7 mouse cellular contexts compared by ENCODE assay signal in the genomic region with DNA sequence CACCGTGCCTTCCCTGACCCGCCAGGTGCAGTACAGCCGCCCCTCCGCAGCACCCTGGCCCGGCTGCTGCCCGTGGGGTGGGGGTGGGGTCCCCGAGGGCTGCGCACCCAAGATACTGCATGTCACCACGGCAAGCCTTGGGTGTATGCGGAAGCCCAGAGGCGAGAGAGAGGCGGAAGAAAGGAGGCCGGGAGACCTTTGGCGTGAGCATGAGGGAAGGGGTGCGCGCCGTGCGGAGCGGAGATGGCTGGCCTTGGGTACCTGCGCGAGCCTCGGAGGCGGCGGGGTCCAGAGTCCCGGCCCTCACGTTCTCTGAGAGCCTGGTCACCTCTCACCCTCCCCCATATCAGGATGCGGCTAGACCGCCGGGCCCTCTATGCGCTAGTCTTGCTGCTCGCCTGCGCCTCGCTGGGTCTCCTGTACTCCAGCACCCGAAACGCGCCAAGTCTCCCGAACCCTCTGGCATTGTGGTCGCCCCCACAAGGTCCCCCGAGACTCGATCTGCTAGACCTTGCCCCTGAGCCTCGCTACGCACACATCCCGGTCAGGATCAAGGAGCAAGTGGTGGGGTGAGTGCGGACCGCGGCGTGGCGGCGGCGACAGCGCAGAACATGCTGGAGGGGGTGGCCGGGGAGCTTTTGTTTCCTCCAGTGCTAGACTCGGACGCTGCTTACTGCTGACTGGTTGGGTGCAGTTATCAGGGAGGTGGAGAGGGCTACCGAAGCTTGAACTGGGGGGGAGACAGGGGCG. TPM values are rescaled to one million over a fixed set of nuclear protein-coding genes. Genes with fewer than 3 reads are reported as not detected.
DNase-seq lines count a peak whose midpoint lies in the region; ATAC-seq and TF ChIP-seq lines count a peak whose summit lies in the region.

No protein-coding gene starts in this region.

- peaks cover 23% of the 10 kb centered on the region for H3K9me3 ChIP-seq in CH12.LX (replicated peaks; ENCODE audit: low read length)
- no peaks in the 10 kb centered on the region for H3K9me3 ChIP-seq in heart, embryonic 13.5 days
- no peaks in the 10 kb centered on the region for H3K9me3 ChIP-seq in limb, embryonic 12.5 days
- no peaks in the 10 kb centered on the region for H3K9me3 ChIP-seq in midbrain, embryonic 14.5 days (ENCODE audit: control insufficient read depth, low read length)
- no peaks in the 10 kb centered on the region for H3K9me3 ChIP-seq in stomach, embryonic 15.5 days

- peaks cover 12 to 20% of the 10 kb centered on the region in 2 experiments for H3K4me1 ChIP-seq in CH12.LX (ENCODE audit: control insufficient read depth in 1 of 2, insufficient read depth in 2 of 2)
- peaks cover 45% of the 10 kb centered on the region for H3K4me1 ChIP-seq in heart, embryonic 13.5 days
- H3K4me1 ChIP-seq in limb, embryonic 12.5 days (replicated peaks) = peaks cover 25% of the 10 kb centered on the region
- peaks cover 18% of the 10 kb centered on the region for H3K4me1 ChIP-seq in midbrain, embryonic 14.5 days (ENCODE audit: control insufficient read depth, insufficient read depth, low read length)
- H3K4me1 ChIP-seq in stomach, embryonic 15.5 days = peaks cover 26% of the 10 kb centered on the region

- no peak for ATAC-seq in heart, embryonic 13.5 days (ENCODE audit: extremely low read depth, insufficient number of reproducible peaks, low FRiP score, low TSS enrichment)
- peak; percentile 17; the same call in 1 of the 2 replicates for ATAC-seq in limb, embryonic 12.5 days (ENCODE audit: insufficient number of reproducible peaks, insufficient read depth, low FRiP score, low TSS enrichment, low read depth)
- peak; percentile 49 for ATAC-seq in midbrain, embryonic 14.5 days (ENCODE audit: low FRiP score, low TSS enrichment)
- peak; percentile 44 for ATAC-seq in stomach, embryonic 15.5 days (ENCODE audit: insufficient read depth, low FRiP score, low read depth)

- H3K27me3 ChIP-seq in CH12.LX (replicated peaks) = peaks cover 3% of the 10 kb centered on the region
- H3K27me3 ChIP-seq in heart, embryonic 13.5 days (replicated peaks) = peaks cover 83% of the 10 kb centered on the region
- peaks cover 81% of the 10 kb centered on the region for H3K27me3 ChIP-seq in limb, embryonic 12.5 days
- peaks cover 43% of the 10 kb centered on the region for H3K27me3 ChIP-seq in midbrain, embryonic 14.5 days (ENCODE audit: control insufficient read depth, insufficient read depth, low read length)
- peaks cover 50% of the 10 kb centered on the region for H3K27me3 ChIP-seq in stomach, embryonic 15.5 days (replicated peaks)

- TF ChIP-seq CTCF in CH12.LX (conservative IDR thresholded peaks at IDR 0.05 in 1 of 2, IDR thresholded peaks at IDR 0.05 in 1 of 2; ENCODE audit: low read depth in 2 of 2, low read length in 2 of 2) = no peak

- peak overlapping the region; percentile 27 for H3K27ac ChIP-seq in CH12.LX (ENCODE audit: insufficient read depth, low read depth)
- H3K27ac ChIP-seq in heart, embryonic 13.5 days (replicated peaks) = no peak overlapping the region
- H3K27ac ChIP-seq in limb, embryonic 12.5 days = no peak overlapping the region
- H3K27ac ChIP-seq in midbrain, embryonic 14.5 days (replicated peaks; ENCODE audit: low read depth, low read length) = peak overlapping the region; percentile 91
- peak overlapping the region; percentile 74 for H3K27ac ChIP-seq in stomach, embryonic 15.5 days

- peak; percentile 75 to 81 for DNase-seq in B cell, adult 2 months
- DNase-seq in CH12.LX (ENCODE audit: extremely low read depth) = no peak
- peak; percentile 68 for DNase-seq in cerebellum, adult 9-10 months
- peak; percentile 74 for DNase-seq in midbrain, embryonic 14.5 days

- no peak for TF ChIP-seq POLR2A in CH12.LX (IDR thresholded peaks at IDR 0.05; ENCODE audit: low read depth, low read length)

- in situ Hi-C loops in CH12.LX (cut with MboI; ENCODE audit: low pct_ligation_motif_present, low pct_unique_long_range_greater_than_20kb, low sequenced_read_pairs) = loop anchor here (5.0 kb wide), 1 partner anchor 39 kb away; no protein-coding TSS in a partner anchor

- no peak for TF ChIP-seq RAD21 in CH12.LX (IDR thresholded peaks at IDR 0.05; ENCODE audit: low read depth, low read length)

- peak overlapping the region; percentile 33 to 77 (median 51) for H3K4me3 ChIP-seq in CH12.LX (replicated peaks in 1 of 3; ENCODE audit: low read depth in 2 of 3, low read length in 2 of 3, poor library complexity in 1 of 3)
- H3K4me3 ChIP-seq in heart, embryonic 13.5 days = peak overlapping the region; percentile 66
- H3K4me3 ChIP-seq in limb, embryonic 12.5 days (replicated peaks) = peak overlapping the region; percentile 63
- peak overlapping the region; percentile 73 for H3K4me3 ChIP-seq in midbrain, embryonic 14.5 days (replicated peaks; ENCODE audit: low read depth, low read length)
- peak overlapping the region; percentile 57 for H3K4me3 ChIP-seq in stomach, embryonic 15.5 days (replicated peaks)

- peak overlapping the region; percentile 41 for H3K4me2 ChIP-seq in CH12.LX (ENCODE audit: insufficient read depth, low read depth, poor library complexity, severe bottlenecking)
- peak overlapping the region; percentile 100 for H3K4me2 ChIP-seq in heart, embryonic 13.5 days
- peak overlapping the region; percentile 100 for H3K4me2 ChIP-seq in limb, embryonic 12.5 days
- peak overlapping the region; percentile 93 for H3K4me2 ChIP-seq in midbrain, embryonic 14.5 days (ENCODE audit: low read length)
- peak overlapping the region; percentile 100 for H3K4me2 ChIP-seq in stomach, embryonic 15.5 days

- dilution Hi-C loops in CH12.LX (cut with MboI; ENCODE audit: extremely low pct_ligation_motif_present, extremely low pct_unique_long_range_greater_than_20kb, low sequenced_read_pairs) = no loop called here

- no peak for TF ChIP-seq EP300 in CH12.LX (IDR thresholded peaks at IDR 0.05; ENCODE audit: low read length)

- H3K79me2 ChIP-seq in CH12.LX (replicated peaks; ENCODE audit: control insufficient read depth, extremely low read depth, insufficient read depth, poor library complexity, severe bottlenecking) = no peaks in the 10 kb centered on the region; the same call in 1 of the 2 replicates

- H3K9ac ChIP-seq in CH12.LX (ENCODE audit: insufficient read depth, low read depth) = peak overlapping the region; percentile 69
- peak overlapping the region; percentile 80 for H3K9ac ChIP-seq in heart, embryonic 13.5 days
- H3K9ac ChIP-seq in limb, embryonic 12.5 days (replicated peaks) = peak overlapping the region; percentile 69
- H3K9ac ChIP-seq in midbrain, embryonic 14.5 days (replicated peaks; ENCODE audit: low read length) = peak overlapping the region; percentile 97
- peak overlapping the region; percentile 77 for H3K9ac ChIP-seq in stomach, embryonic 15.5 days

- peaks cover 0 to 3% of the 10 kb centered on the region in 2 experiments for H3K36me3 ChIP-seq in CH12.LX (replicated peaks in 1 of 2; ENCODE audit: control insufficient read depth in 1 of 2, insufficient read depth in 1 of 2, low read length in 1 of 2)
- no peaks in the 10 kb centered on the region for H3K36me3 ChIP-seq in heart, embryonic 13.5 days
- H3K36me3 ChIP-seq in limb, embryonic 12.5 days = no peaks in the 10 kb centered on the region
- H3K36me3 ChIP-seq in midbrain, embryonic 14.5 days (ENCODE audit: control insufficient read depth, insufficient read depth, low read length) = 0 out of 2 replicates have a peak, but pooled peaks cover 8% of the 10 kb centered on the region
- no peaks in the 10 kb centered on the region for H3K36me3 ChIP-seq in stomach, embryonic 15.5 days

- WGBS in heart, embryonic 13.5 days = 1% methylated on average over 54 of the region's 56 CpGs
- under 1% methylated on average over 56 of the region's 56 CpGs for WGBS in limb, embryonic 12.5 days
- WGBS in midbrain, embryonic 14.5 days = under 1% methylated on average over 56 of the region's 56 CpGs
- WGBS in stomach, embryonic 15.5 days = under 1% methylated on average over 56 of the region's 56 CpGs

RNA-seq across cellular contexts. Expression of gene B4galnt1, which starts 0.8 kb away (rescaled TPM):
- total RNA-seq in CH12.LX (2012; rRNA removed) (15.5 and 17.5 TPM in 2 replicates), CH12.LX (2014; rRNA removed) (0.74 and 0.98 TPM in 2 replicates)
- polyA plus RNA-seq in CH12.LX (2012; ENCODE audit: insufficient read length, low read depth) = 1.9 and 2.3 TPM in 2 replicates
- polyA plus RNA-seq in heart, embryonic 13.5 days (2015; fragmentation: Nextera tagmentation; extraction: Ambion mirVana) = 1.2 and 1.7 TPM in 2 replicates
- 4.3 and 5.0 TPM in 2 replicates for polyA plus RNA-seq in limb, embryonic 12.5 days (2016; fragmentation: Nextera tagmentation; extraction: Ambion mirVana)
- polyA plus RNA-seq in midbrain, embryonic 14.5 days (2014; fragmentation: Nextera tagmentation; extraction: Ambion mirVana) = 66.8 and 74.1 TPM in 2 replicates
- polyA plus RNA-seq in stomach, embryonic 15.5 days (2015; fragmentation: Nextera tagmentation; extraction: Ambion mirVana) = 29.4 and 31.4 TPM in 2 replicates

RNA-seq across cellular contexts. Expression of gene Slc26a10, which starts 14.6 kb away (rescaled TPM):
- total RNA-seq in CH12.LX (2012; rRNA removed) (1.2 and 1.7 TPM in 2 replicates), CH12.LX (2014; rRNA removed) (0.05 TPM in 2 replicates)
- polyA plus RNA-seq in CH12.LX (2012; ENCODE audit: insufficient read length, low read depth) = 0.16 and 0.44 TPM in 2 replicates
- 18.0 and 21.5 TPM in 2 replicates for polyA plus RNA-seq in heart, embryonic 13.5 days (2015; fragmentation: Nextera tagmentation; extraction: Ambion mirVana)
- polyA plus RNA-seq in limb, embryonic 12.5 days (2016; fragmentation: Nextera tagmentation; extraction: Ambion mirVana) = 3.4 and 3.5 TPM in 2 replicates
- 0.58 and 0.66 TPM in 2 replicates for polyA plus RNA-seq in midbrain, embryonic 14.5 days (2014; fragmentation: Nextera tagmentation; extraction: Ambion mirVana)
- 1.1 and 1.3 TPM in 2 replicates for polyA plus RNA-seq in stomach, embryonic 15.5 days (2015; fragmentation: Nextera tagmentation; extraction: Ambion mirVana)

RNA-seq across cellular contexts. Expression of gene Arhgef25, which starts 24.1 kb away (rescaled TPM):
- total RNA-seq in CH12.LX (2012; rRNA removed) (8.6 and 8.7 TPM in 2 replicates), CH12.LX (2014; rRNA removed) (3.3 and 4.0 TPM in 2 replicates)
- 8.3 and 11.1 TPM in 2 replicates for polyA plus RNA-seq in CH12.LX (2012; ENCODE audit: insufficient read length, low read depth)
- polyA plus RNA-seq in heart, embryonic 13.5 days (2015; fragmentation: Nextera tagmentation; extraction: Ambion mirVana) = 21.4 and 21.6 TPM in 2 replicates
- 67.5 and 74.1 TPM in 2 replicates for polyA plus RNA-seq in limb, embryonic 12.5 days (2016; fragmentation: Nextera tagmentation; extraction: Ambion mirVana)
- polyA plus RNA-seq in midbrain, embryonic 14.5 days (2014; fragmentation: Nextera tagmentation; extraction: Ambion mirVana) = 19.0 and 19.6 TPM in 2 replicates
- 65.9 and 69.9 TPM in 2 replicates for polyA plus RNA-seq in stomach, embryonic 15.5 days (2015; fragmentation: Nextera tagmentation; extraction: Ambion mirVana)

RNA-seq across cellular contexts. Expression of gene Dtx3, which starts 29.7 kb away (rescaled TPM):
- total RNA-seq in CH12.LX (2012; rRNA removed) (26.9 and 27.6 TPM in 2 replicates), CH12.LX (2014; rRNA removed) (18.9 and 19.2 TPM in 2 replicates)
- polyA plus RNA-seq in CH12.LX (2012; ENCODE audit: insufficient read length, low read depth) = 51.2 and 54.4 TPM in 2 replicates
- 65.2 and 67.7 TPM in 2 replicates for polyA plus RNA-seq in heart, embryonic 13.5 days (2015; fragmentation: Nextera tagmentation; extraction: Ambion mirVana)
- 150 and 166 TPM in 2 replicates for polyA plus RNA-seq in limb, embryonic 12.5 days (2016; fragmentation: Nextera tagmentation; extraction: Ambion mirVana)
- 219 and 244 TPM in 2 replicates for polyA plus RNA-seq in midbrain, embryonic 14.5 days (2014; fragmentation: Nextera tagmentation; extraction: Ambion mirVana)
- polyA plus RNA-seq in stomach, embryonic 15.5 days (2015; fragmentation: Nextera tagmentation; extraction: Ambion mirVana) = 90.4 and 106 TPM in 2 replicates

RNA-seq across cellular contexts. Expression of gene Os9, which starts 44.9 kb away (rescaled TPM):
- total RNA-seq in CH12.LX (2012; rRNA removed) = 81.1 and 82.7 TPM in 2 replicates
- total RNA-seq in CH12.LX (2014; rRNA removed) = 41.0 and 42.8 TPM in 2 replicates
- 61.9 and 78.2 TPM in 2 replicates for polyA plus RNA-seq in CH12.LX (2012; ENCODE audit: insufficient read length, low read depth)
- polyA plus RNA-seq in heart, embryonic 13.5 days (2015; fragmentation: Nextera tagmentation; extraction: Ambion mirVana) = 48.0 and 49.5 TPM in 2 replicates
- polyA plus RNA-seq in limb, embryonic 12.5 days (2016; fragmentation: Nextera tagmentation; extraction: Ambion mirVana) = 58.7 and 65.5 TPM in 2 replicates
- polyA plus RNA-seq in midbrain, embryonic 14.5 days (2014; fragmentation: Nextera tagmentation; extraction: Ambion mirVana) = 82.1 and 82.7 TPM in 2 replicates
- polyA plus RNA-seq in stomach, embryonic 15.5 days (2015; fragmentation: Nextera tagmentation; extraction: Ambion mirVana) = 100 and 108 TPM in 2 replicates

Comparison
In these comparisons a context has a peak if more than half of its experiments do, and no peak if none do; other contexts are left out.
1. H3K27ac ChIP-seq: peak in CH12.LX (single experiment), midbrain, embryonic 14.5 days (single experiment) and stomach, embryonic 15.5 days (single experiment); none in heart, embryonic 13.5 days (single experiment) and limb, embryonic 12.5 days (single experiment).
2. H3K4me2 ChIP-seq: peak in every context shown above with its lines; median percentile 100 in heart, embryonic 13.5 days; 100 in limb, embryonic 12.5 days; 100 in stomach, embryonic 15.5 days; 93 in midbrain, embryonic 14.5 days; 41 in CH12.LX.
3. Peak in every context shown above with its lines, with median percentiles within 50 percentile points of each other: H3K4me3 ChIP-seq and H3K9ac ChIP-seq.